Mouse (Mus musculus): ENCODE results near the gene Rec8.

The Rec8 gene

DNA sequence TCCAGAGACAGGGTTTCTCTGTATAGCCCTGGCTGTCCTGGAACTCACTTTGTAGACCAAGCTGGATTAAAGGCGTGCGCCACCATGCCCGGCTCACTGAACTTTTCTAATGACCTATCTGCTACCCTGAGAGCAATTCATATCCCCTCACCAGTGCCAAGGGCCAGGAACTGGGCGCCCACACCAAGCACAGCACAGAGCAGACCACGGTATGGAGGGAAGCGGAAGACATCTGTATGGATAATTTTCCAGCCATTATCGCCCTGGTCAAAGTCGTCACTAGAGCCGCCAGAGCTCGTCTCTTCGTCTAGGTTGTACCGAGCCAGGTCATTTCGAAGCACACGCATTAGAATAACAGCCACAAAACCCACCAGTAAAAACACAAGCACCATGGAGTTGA, 23.0 kb downstream of the Rec8 start:
- in situ Hi-C loops (cut with MboI, MseI): no loop called here

DNA sequence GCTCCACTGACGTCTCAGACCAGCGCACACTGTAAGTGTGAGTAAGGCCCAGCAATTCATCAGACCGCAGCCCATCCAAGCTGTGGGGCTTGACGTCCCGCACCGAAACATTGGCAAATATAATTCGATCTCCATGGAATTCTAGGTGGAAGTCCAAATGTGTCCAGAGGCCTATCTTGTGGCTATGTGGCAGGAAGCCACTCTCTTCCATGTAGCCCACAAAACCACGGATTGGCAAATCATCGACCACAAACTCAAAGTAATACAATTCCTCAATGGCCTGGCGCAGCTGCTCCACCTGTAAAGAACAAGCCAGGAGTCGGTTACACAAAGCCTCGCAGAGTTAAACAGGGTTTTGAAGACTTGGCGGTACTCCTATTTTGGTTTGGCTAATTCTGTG, 23.5 kb downstream of the Rec8 start:
- in situ Hi-C loops (cut with MboI, MseI): no loop called here

DNA sequence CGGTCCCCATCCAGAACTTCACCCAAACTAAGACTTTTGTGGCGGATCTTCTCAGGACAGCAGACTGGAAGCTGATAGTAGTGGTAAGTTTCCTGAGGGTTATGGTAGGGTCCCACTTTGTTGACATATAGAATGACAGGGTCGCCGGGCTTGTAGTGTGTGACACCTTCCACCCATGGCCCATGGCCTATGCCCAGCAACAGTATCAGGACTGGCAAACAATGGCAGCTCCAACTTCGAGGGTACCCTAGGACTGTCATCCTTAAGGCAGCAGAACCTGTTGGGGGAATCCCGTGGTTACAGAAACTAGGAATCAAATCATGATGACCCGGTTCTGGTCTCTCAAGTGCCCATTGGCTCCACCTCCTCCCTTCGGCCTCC, 24.8 kb downstream of the Rec8 start:
- in situ Hi-C loops (cut with MboI, MseI): no loop called here

DNA sequence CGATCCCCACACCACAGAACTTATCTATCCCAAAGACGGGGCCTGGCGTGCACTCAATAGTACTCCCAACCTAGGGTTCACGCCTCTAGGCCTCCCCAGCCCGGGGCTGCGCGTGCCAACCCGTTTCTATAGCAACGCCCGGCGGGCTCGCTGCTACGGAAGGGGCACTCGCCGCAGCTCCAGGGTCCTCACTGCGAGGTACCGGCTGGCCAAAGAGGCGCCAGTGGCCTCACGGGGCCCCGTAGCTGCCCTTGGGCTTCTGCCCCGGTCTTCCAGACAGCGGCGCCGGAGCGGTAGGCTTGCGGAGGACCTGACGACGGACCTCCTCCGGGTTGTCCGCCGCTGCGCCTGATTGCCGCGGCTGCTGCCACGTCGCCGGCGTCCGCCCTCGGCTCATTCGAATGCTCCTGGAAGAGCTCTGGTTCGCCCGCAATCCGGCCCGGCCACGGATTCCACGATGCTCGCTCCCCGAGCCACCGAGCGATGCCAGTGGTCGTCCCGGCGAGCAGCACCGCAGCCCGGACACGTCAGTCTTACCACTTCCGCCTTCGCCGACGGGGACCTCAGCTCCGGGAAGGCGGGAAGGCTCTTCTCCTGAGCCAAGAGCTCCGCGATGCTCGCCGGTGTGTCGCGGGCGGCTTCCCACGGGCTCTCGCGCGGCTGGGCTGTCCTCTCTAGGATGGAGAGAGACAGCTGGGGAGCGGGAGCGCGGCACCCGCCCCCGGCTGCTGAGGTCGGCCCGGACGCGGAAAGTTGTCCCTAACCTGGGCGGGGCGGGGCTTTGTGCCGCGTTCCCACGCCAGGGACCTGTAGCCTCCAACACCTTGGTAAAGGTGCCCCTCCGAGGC, 25.4 kb downstream of the Rec8 start, which contains the start of gene Tm9sf1:
Gene Tm9sf1, minus strand, starts transcription at position 747 of the 848 bp plus-strand sequence.
- in situ Hi-C loops (cut with MboI, MseI): no loop called here

DNA sequence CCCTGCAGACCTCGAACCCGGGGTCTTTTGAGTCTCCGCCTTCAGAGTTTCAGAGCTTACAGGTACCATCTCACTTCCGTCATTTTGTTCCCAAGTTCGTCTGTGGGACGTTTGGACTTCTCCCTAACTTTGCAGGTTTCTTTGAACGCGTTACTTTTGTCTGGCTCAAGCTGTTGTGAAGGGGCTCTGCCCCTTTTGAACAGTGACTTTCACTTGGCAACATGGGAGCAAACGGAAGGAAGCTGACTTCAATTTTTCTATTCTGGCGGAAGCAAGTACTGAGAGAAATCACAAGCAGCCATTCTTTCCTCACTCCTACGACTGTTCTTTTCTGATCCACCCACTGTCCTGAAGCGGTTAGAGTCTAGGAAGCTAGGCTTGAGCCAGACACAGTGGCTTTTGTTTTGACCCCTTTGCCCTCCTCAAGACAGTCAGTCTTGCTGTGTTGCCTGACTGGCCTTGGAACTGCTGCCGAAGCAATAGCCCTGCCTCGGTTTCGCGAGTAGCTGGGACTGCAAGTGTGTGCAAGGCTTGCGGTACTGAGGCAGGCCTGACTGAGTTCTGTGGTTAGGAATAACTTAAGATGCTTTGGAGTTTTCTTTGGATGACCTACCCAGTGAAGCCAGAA, 26.5 kb downstream of the Rec8 start:
- in situ Hi-C loops (cut with MboI, MseI): no loop called here

DNA sequence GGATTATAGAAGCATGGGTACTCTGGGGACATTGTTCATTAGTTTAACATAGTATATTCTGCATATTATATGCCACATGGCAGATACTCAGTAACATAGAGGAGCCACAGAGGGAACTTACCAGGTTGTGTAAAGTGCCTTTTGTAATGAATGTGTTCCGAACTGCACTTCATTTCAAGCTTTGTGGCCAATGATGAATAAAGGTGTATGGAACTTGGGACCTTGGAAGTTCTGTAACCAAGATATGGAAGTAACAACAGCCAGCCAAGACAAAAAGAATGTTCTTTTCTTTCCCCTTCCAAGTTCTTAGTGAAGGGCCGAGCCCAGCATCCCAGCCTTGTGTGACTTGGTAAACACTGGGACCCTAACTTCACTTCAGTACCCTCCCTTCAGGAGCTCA, 32.0 kb downstream of the Rec8 start, which contains the start of gene Tssk4:
Gene Tssk4, plus strand, starts transcription at position 301 of the 400 bp plus-strand sequence.
- in situ Hi-C loops (cut with MboI, MseI): no loop called here

DNA sequence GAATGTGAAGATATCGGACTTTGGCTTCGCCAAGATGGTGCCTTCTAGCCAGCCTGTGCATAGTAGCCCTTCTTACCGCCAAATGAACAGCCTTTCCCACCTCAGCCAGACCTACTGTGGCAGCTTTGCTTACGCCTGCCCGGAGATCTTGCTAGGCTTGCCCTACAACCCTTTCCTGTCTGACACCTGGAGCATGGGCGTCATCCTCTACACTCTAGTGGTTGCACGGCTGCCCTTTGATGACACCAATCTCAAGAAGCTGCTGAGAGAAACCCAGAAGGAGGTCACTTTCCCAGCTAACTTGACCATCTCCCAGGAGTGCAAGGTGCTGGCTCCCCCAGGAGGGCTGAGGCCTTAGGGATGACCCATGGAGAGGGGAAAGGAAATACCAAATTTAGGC, 33.7 kb downstream of the Rec8 start:
- in situ Hi-C loops (cut with MboI, MseI): no loop called here

DNA sequence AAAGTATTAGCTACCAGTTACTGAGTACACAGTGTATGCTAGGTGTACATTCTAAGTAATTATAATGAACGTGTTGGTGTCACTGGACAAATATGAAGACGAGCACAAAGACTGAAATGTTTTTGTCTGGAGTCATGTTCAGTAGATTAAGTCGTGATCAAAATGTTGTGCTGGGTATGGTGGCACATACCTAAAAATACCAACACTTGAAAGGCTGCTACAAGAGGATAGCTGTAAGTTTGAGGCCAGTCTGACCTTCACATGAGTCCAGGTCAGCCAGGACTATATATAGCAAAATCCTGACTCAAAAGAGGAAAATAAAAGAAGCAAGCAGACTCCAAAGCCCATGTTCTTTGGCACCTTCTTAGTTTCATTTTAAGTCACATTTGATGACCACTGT, 39.1 kb downstream of the Rec8 start:
- in situ Hi-C loops (cut with MboI, MseI): no loop called here

DNA sequence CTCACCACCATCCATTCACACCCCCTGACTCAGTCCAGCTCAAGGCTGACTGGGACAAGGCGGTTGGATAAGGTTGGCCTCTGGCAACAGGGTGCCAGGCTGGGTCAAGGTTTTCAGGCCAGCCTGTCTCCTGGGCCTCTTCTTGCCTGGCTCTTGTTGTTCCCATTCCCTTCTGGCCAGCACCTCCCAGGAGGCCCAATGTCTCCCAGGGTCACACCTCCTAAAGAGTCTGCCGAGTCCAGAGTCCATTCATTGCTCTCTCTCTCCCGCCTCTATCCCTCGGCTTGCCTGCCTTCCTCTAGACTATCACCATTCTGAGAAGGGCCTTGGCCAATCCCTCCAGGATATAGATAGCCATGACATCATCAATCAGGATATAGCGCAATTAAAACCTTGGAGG, 40.2 kb downstream of the Rec8 start:
- in situ Hi-C loops (cut with MboI, MseI): no loop called here

DNA sequence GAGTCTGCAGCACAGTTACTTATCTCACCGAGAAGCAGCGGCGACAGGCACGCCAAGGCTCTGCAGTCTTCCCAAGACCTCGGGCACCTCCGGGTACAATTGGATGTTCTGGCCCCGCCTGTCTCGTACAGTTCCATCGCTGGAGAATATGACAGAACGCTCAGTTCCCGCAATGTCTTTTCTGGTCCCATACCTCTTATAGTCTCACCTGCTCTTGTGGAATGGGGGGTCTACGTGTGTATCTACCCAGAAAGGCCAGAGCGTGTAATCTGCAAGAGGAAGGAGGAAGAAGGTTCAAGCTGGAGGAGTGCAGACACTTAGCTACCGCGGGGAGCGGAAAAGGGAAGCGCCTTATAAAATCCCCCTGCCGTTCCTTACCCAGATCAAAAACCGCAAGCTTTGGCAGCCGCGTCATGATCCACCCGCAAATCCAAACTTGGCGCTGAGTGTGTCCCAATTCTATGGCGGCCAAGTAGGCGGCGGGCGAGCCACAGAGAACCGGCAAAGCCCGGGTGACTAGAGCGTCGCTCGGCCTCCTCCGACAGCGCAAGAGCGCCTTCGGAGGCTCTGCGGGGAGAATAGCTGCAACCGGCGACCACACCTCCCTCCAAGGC, 42.2 kb downstream of the Rec8 start, which contains the start of gene Mdp1:
Gene Mdp1, minus strand, starts transcription at position 549 of the 614 bp plus-strand sequence.
- in situ Hi-C loops (cut with MboI, MseI): loop anchor here (5.0 kb wide), 1 partner anchor 48 kb away; no protein-coding TSS in a partner anchor

DNA sequence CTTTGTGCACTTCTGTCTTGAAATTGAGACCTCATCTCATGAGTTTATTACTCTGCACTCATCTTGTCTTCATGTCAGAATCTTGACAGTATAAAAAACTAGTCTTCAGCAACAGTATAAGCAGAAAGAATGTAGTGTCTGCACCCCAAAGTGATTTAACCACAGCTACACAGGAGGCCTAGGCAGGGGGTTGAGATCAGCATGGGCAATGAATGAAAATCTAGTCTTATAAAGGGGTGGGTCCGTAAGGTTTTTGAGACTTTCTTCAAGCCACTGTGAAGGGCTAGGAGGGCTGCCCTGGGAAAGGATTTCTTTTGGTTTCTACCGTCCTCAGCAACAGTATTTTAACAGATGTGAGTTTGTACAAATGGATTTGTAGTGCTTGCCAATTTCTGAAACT, 42.8 kb downstream of the Rec8 start:
- in situ Hi-C loops (cut with MboI, MseI): loop anchor here (5.0 kb wide), 1 partner anchor 48 kb away; no protein-coding TSS in a partner anchor

DNA sequence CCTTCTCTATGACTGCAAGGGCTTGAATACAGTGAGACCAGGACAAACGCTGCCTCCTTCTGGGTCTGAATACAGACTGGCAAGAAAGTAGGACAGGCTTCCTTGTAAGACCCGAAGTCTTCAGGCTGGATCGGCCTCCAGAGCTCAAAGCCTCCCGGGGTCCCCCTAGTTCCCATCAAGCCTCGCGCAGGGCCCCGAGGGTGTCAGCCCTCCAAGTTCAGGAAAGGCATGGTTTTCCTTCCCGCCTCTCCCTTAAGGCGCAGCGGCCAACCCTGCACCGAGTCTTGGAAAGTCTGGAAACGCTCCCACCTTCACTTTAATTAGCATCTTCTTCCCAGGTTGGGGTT, 53.6 kb downstream of the Rec8 start:
- in situ Hi-C loops (cut with MboI, MseI): no loop called here

DNA sequence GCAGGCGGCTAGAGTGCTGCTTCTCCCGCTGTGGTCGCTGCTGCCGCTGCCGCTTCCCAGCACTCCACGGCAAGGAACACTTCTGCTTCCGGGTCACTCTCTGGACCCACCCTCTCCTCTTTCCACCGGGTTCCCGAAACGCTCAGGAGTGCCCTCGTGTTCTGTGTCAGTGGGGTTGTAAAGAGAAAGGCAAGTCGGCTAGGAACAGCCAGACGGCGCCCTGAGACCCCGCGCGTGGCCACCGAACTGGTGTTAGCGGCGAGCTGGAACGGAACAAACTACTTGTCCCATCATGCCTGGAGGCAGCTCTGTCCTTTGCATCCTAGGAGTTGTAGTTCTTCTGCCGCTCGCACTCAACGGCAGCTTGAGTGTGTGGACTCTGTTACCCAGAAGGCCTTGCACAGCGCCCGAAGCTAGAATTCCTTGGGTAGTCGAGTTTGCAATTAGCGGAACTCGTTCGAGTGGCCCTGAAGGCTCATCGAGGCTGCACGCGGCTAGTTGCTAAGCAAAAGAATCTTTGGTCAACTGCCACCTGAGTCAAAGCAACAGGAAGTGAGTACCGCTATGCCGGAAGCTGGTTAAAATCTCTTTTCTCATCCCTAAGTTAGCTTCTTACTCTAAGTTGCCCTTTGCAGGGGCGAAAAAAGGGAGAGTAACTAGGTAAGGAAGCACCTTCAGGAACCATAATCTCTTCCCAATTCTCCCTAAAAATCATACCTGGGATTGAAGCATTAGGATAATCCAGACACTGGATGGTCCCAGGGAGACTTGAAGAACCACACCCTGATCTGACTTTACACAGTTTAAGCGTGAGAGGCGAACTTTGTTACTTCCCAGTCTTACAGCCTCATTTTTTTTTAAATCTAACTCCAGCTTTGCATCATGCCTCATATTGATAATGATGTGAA, 54.2 kb downstream of the Rec8 start, which contains the start of the genes Gmpr2 and Nedd8:
Gene Gmpr2, plus strand, starts transcription at position 109 of the 908 bp plus-strand sequence.
Gene Nedd8, minus strand, starts transcription at position 292 of the 908 bp plus-strand sequence.
- in situ Hi-C loops (cut with MboI, MseI): no loop called here

DNA sequence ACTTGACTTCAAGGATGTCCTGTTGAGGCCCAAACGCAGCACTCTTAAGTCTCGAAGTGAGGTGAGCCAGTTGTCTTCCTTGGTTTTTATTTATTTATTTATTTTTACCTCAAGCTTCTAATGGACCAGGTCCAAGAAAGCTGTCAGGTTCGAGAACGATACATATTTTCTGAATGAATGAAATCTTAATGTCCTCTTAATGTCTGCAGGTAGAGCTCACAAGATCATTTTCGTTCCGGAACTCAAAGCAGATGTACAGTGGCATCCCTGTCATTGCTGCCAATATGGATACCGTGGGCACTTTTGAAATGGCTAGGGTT, 54.9 kb downstream of the Rec8 start:
- in situ Hi-C loops (cut with MboI, MseI): no loop called here
